8 mouse cellular contexts compared by ENCODE assay signal in genomic region chr11:97279405-97280215, GRCm38 (mm10). TPM values are rescaled to one million over a fixed set of nuclear protein-coding genes. Genes with fewer than 3 reads are reported as not detected.
DNase-seq lines count a peak whose midpoint lies in the region; ATAC-seq and TF ChIP-seq lines count a peak whose summit lies in the region.

No protein-coding gene starts in this region.

- no peak for TF ChIP-seq CTCF in intestine, postnatal 0 days (IDR thresholded peaks at IDR 0.05; ENCODE audit: low read depth)
- TF ChIP-seq CTCF in spleen, adult 2 months (IDR thresholded peaks at IDR 0.05; ENCODE audit: extremely low read depth, insufficient read depth, insufficient read length, insufficient replicate concordance) = no peak

- WGBS in intestine, postnatal 0 days = under 1% methylated on average over 60 of the region's 64 CpGs
- WGBS in limb, embryonic 11.5 days = under 1% methylated on average over 64 of the region's 64 CpGs
- 1% methylated on average over 44 of the region's 64 CpGs for WGBS in midbrain, embryonic 12.5 days
- WGBS in spleen, adult 2 months = under 1% methylated on average over 38 of the region's 64 CpGs

- H3K4me2 ChIP-seq in intestine, postnatal 0 days (replicated peaks; ENCODE audit: low read depth) = peak overlapping the region; percentile 78
- H3K4me2 ChIP-seq in limb, embryonic 11.5 days (ENCODE audit: low read depth, severe bottlenecking) = peak overlapping the region; percentile 65
- H3K4me2 ChIP-seq in midbrain, embryonic 12.5 days (replicated peaks) = peak overlapping the region; percentile 66

- no peaks in the 10 kb centered on the region for H3K36me3 ChIP-seq in intestine, postnatal 0 days (ENCODE audit: control insufficient read depth, insufficient read depth)
- H3K36me3 ChIP-seq in limb, embryonic 11.5 days (ENCODE audit: control insufficient read depth, insufficient read depth, low read length) = no peaks in the 10 kb centered on the region
- no peaks in the 10 kb centered on the region for H3K36me3 ChIP-seq in midbrain, embryonic 12.5 days
- no peaks in the 10 kb centered on the region for H3K36me3 ChIP-seq in spleen, adult 2 months (ENCODE audit: control insufficient read depth, insufficient read depth, low read length)

- peak; percentile 7 for DNase-seq in spleen, adult 12 weeks (ENCODE audit: low spot score)
- no peak for DNase-seq in spleen, postnatal 14 days (ENCODE audit: low spot score in 2 of 2)
- peak; percentile 66 for DNase-seq in embryo, embryonic 11.5 days (ENCODE audit: low read depth, low spot score)
- peak; percentile 32 to 61 for DNase-seq in gastrocnemius, postnatal 4 days (ENCODE audit: low spot score in 2 of 2)
- peak; percentile 72 for DNase-seq in limb, embryonic 11.5 days (ENCODE audit: low spot score)
- DNase-seq in spleen, adult 2 months (ENCODE audit: low read depth in 1 of 2, low spot score in 2 of 2) = peak in 1 of 2 experiments; percentile 18

- H3K4me3 ChIP-seq in intestine, postnatal 0 days (ENCODE audit: low read depth, low read length) = peak overlapping the region; percentile 94
- peak overlapping the region; percentile 95 for H3K4me3 ChIP-seq in limb, embryonic 11.5 days (ENCODE audit: low read depth, low read length)
- H3K4me3 ChIP-seq in midbrain, embryonic 12.5 days = peak overlapping the region; percentile 96
- peak overlapping the region; percentile 88 for H3K4me3 ChIP-seq in spleen, adult 2 months (ENCODE audit: extremely low read depth, insufficient read depth, insufficient read length)

- no peaks in the 10 kb centered on the region for H3K9me3 ChIP-seq in intestine, postnatal 0 days (ENCODE audit: control insufficient read depth)
- no peaks in the 10 kb centered on the region for H3K9me3 ChIP-seq in limb, embryonic 11.5 days (ENCODE audit: control insufficient read depth, low read length)
- H3K9me3 ChIP-seq in midbrain, embryonic 12.5 days = 0 out of 2 replicates have a peak, but pooled peaks cover under 1% of the 10 kb centered on the region

- H3K27me3 ChIP-seq in intestine, postnatal 0 days (replicated peaks; ENCODE audit: control insufficient read depth, insufficient read depth, low read length) = no peaks in the 10 kb centered on the region
- H3K27me3 ChIP-seq in limb, embryonic 11.5 days (ENCODE audit: control insufficient read depth, insufficient read depth, low read length) = no peaks in the 10 kb centered on the region
- no peaks in the 10 kb centered on the region for H3K27me3 ChIP-seq in midbrain, embryonic 12.5 days
- H3K27me3 ChIP-seq in spleen, adult 2 months (ENCODE audit: control insufficient read depth, insufficient read depth, low read length) = no peaks in the 10 kb centered on the region

- H3K4me1 ChIP-seq in intestine, postnatal 0 days (replicated peaks; ENCODE audit: control insufficient read depth, insufficient read depth, low read length) = 0 out of 2 replicates have a peak, but pooled peaks cover 6% of the 10 kb centered on the region
- H3K4me1 ChIP-seq in limb, embryonic 11.5 days (ENCODE audit: control insufficient read depth, insufficient read depth, low read length) = peaks cover 6% of the 10 kb centered on the region; the same call in 1 of the 2 replicates
- H3K4me1 ChIP-seq in midbrain, embryonic 12.5 days = peaks cover 20% of the 10 kb centered on the region
- H3K4me1 ChIP-seq in spleen, adult 2 months (ENCODE audit: control insufficient read depth, insufficient read depth, insufficient read length) = peaks cover 2% of the 10 kb centered on the region; the same call in 1 of the 2 replicates

- no peak for TF ChIP-seq POLR2A in spleen, adult 2 months (IDR thresholded peaks at IDR 0.05; ENCODE audit: low read depth, low read length)

- ATAC-seq in intestine, postnatal 0 days = peak; percentile 37
- ATAC-seq in limb, embryonic 11.5 days (ENCODE audit: insufficient number of reproducible peaks, low FRiP score, low TSS enrichment, low read depth) = peak; percentile 91
- peak; percentile 89 for ATAC-seq in midbrain, embryonic 12.5 days (ENCODE audit: low FRiP score, low read depth)

- peak overlapping the region; percentile 99 for H3K27ac ChIP-seq in intestine, postnatal 0 days (ENCODE audit: low read depth, low read length)
- peak overlapping the region; percentile 88 for H3K27ac ChIP-seq in limb, embryonic 11.5 days (replicated peaks; ENCODE audit: low read depth, low read length)
- H3K27ac ChIP-seq in midbrain, embryonic 12.5 days (replicated peaks) = peak overlapping the region; percentile 99
- peak overlapping the region; percentile 56 for H3K27ac ChIP-seq in spleen, adult 2 months (ENCODE audit: insufficient read depth, low read length)

- peak overlapping the region; percentile 91 for H3K9ac ChIP-seq in intestine, postnatal 0 days (ENCODE audit: low read depth, low read length)
- peak overlapping the region; percentile 96 for H3K9ac ChIP-seq in limb, embryonic 11.5 days (ENCODE audit: low read length)
- H3K9ac ChIP-seq in midbrain, embryonic 12.5 days (replicated peaks) = peak overlapping the region; percentile 97

RNA-seq across cellular contexts. Expression of gene Npepps, which starts 0.8 kb away (rescaled TPM):
- total RNA-seq in gastrocnemius, postnatal 4 days (2021) = 10 to 100 TPM; 75.8 to 80.0 TPM
- 41.9 and 54.7 TPM in 2 replicates for polyA plus RNA-seq in intestine, postnatal 0 days (2015; fragmentation: Nextera tagmentation; extraction: Ambion mirVana)
- polyA plus RNA-seq in limb, embryonic 11.5 days (2014; fragmentation: Nextera tagmentation; extraction: Ambion mirVana) = 64.1 and 80.1 TPM in 2 replicates
- 134 and 144 TPM in 2 replicates for polyA plus RNA-seq in midbrain, embryonic 12.5 days (2016; fragmentation: Nextera tagmentation; extraction: Ambion mirVana)
- polyA plus RNA-seq in spleen, adult 2 months (2012; rRNA removed) = 11.2 and 11.7 TPM in 2 replicates

RNA-seq across cellular contexts. Expression of gene Mrpl45, which starts 35.9 kb away (rescaled TPM):
- 10 to 100 TPM; 25.9 to 31.0 TPM for total RNA-seq in gastrocnemius, postnatal 4 days (2021)
- 40.2 and 40.5 TPM in 2 replicates for polyA plus RNA-seq in intestine, postnatal 0 days (2015; fragmentation: Nextera tagmentation; extraction: Ambion mirVana)
- polyA plus RNA-seq in limb, embryonic 11.5 days (2014; fragmentation: Nextera tagmentation; extraction: Ambion mirVana) = 57.2 and 58.2 TPM in 2 replicates
- 43.2 and 46.5 TPM in 2 replicates for polyA plus RNA-seq in midbrain, embryonic 12.5 days (2016; fragmentation: Nextera tagmentation; extraction: Ambion mirVana)
- 5.5 and 5.6 TPM in 2 replicates for polyA plus RNA-seq in spleen, adult 2 months (2012; rRNA removed)

Comparison
In these comparisons a context has a peak if more than half of its experiments do, and no peak if none do; other contexts are left out.
1. DNase-seq: peak in spleen, adult 12 weeks (single experiment), embryo, embryonic 11.5 days (single experiment), gastrocnemius, postnatal 4 days (2 of 2) and limb, embryonic 11.5 days (single experiment); none in spleen, postnatal 14 days (0 of 2).
2. ATAC-seq: peak in every context shown above with its lines; median percentile 91 in limb, embryonic 11.5 days; 89 in midbrain, embryonic 12.5 days; 37 in intestine, postnatal 0 days.
3. Peak in every context shown above with its lines, with median percentiles within 50 percentile points of each other: H3K27ac ChIP-seq, H3K4me2 ChIP-seq, H3K4me3 ChIP-seq and H3K9ac ChIP-seq.